Mouse (Mus musculus) olfactory bulb, adult 2 months (tissue): ENCODE data around the gene Sec1. TPM values are rescaled to one million over a fixed set of nuclear protein-coding genes. Genes with fewer than 3 reads are reported as not detected.

Experiments used
- H3K27ac ChIP-seq: fragments of 200-500 bp; 2 replicates; pipeline ENCODE4 v1.5.1; 2012; ENCODE audit warnings: low read depth, low read length; ENCODE audit not compliant: insufficient read depth
- H3K4me1 ChIP-seq: fragments of 200-500 bp; 2 replicates; pipeline ENCODE4 v1.6.1; 2012; ENCODE audit warnings: low read length; ENCODE audit not compliant: control insufficient read depth, insufficient read depth
- H3K4me3 ChIP-seq: fragments of 200-500 bp; 2 replicates; pipeline ENCODE4 v1.5.1; 2012; ENCODE audit warnings: mild to moderate bottlenecking, low read depth, low read length, moderate library complexity; ENCODE audit not compliant: insufficient read depth
- CTCF ChIP-seq: fragments of 200-500 bp; IDR thresholded peaks from 2 replicates; pipeline ENCODE4 v1.5.1; 2012; ENCODE audit warnings: low read depth, mild to moderate bottlenecking, low read length, moderate library complexity; ENCODE audit not compliant: insufficient read depth
- POLR2A ChIP-seq: fragments of 200-500 bp; IDR thresholded peaks from 2 replicates; pipeline ENCODE4 v1.6.1; 2012; ENCODE audit warnings: mild to moderate bottlenecking, low read depth, low read length, moderate library complexity; ENCODE audit not compliant: insufficient read depth
- WGBS: fragments of 180-500 bp; shearing (Covaris S2); methylation state at CpG from one replicate; pipeline ENCODE4 v1.1.7; 2018; 5-methylcytosine and 5-hydroxymethylcytosine counted together
- polyA plus RNA-seq: library from polyadenylated mRNA; stranded (reverse); fragments of >200 nt; gene quantifications from 2 replicates; pipeline ENCODE4 v1.2.4, GENCODE M21; 2012; ENCODE audit warnings: low replicate concordance; ENCODE audit not compliant: missing spikeins, insufficient read depth, insufficient read length

Gene Sec1
- polyA plus RNA-seq, 1 experiment, result not detected

DNA sequence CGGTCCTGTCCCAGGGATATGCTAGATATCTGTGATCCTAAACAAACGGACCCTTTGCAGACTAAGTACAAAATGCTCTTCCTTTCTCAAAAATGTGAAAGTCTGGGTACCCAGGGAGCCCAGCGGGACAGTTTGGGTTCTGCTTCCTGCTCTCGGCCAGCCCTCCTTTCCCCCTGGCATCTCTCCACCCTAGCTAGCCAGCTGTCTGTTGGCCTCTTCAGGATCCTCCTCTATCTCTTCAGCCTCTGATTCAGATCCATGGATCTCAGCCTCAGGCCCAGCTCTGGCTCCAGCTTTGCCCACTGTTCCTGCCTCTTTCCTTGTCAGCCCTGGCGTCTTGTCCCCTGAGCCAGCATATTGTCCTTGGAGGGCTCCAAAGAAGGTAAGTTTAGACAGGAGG lies 52.1 kb downstream of the Sec1 start:
- peaks cover 31% of the 10 kb centered on the region for H3K4me1 ChIP-seq
- no peak overlapping the region for H3K4me3 ChIP-seq
- no peak for TF ChIP-seq CTCF
- TF ChIP-seq POLR2A, result no peak
- no peak overlapping the region for H3K27ac ChIP-seq
- WGBS, result 78% methylated on average over 5 of the region's 5 CpGs

DNA sequence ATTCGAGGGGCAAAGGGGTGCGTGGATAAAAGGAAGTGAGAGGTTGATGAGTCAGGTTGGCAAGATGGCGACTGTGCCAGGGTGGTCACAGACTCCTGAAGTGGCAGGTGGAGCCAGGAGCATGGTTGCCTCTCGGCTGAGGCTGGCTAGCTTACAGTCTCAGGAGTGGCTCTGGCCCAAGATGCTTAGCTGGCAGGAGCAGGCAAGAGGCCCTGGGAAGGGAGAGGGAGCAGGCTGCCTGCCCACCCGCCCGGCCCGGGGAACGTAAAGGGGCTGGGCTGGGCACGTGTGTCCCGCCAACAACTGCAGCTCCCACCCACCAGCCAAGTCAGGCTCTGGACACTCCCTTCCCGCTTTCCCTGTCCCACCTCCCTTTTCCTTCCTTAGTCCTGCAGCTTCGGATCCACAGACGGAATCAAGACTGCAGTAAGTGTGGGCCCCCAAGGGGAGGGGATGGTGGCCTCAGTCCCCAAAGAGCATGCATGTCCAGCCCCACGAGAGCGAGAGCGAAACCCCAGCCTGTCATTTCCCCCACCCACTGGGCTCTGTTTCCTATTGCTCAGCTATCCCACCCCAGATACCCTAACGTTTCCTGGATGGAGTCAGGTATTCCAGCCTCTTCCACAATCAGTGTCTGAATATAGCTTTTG lies 52.7 kb downstream of the Sec1 start:
- TF ChIP-seq POLR2A, result no peak
- TF ChIP-seq CTCF, result no peak
- Histone ChIP-seq H3K27ac (no peak overlapping the region), H3K4me1 (peaks cover 31% of the 10 kb centered on the region), H3K4me3 (no peak overlapping the region)
- 45% methylated on average over 17 of the region's 17 CpGs for WGBS

DNA sequence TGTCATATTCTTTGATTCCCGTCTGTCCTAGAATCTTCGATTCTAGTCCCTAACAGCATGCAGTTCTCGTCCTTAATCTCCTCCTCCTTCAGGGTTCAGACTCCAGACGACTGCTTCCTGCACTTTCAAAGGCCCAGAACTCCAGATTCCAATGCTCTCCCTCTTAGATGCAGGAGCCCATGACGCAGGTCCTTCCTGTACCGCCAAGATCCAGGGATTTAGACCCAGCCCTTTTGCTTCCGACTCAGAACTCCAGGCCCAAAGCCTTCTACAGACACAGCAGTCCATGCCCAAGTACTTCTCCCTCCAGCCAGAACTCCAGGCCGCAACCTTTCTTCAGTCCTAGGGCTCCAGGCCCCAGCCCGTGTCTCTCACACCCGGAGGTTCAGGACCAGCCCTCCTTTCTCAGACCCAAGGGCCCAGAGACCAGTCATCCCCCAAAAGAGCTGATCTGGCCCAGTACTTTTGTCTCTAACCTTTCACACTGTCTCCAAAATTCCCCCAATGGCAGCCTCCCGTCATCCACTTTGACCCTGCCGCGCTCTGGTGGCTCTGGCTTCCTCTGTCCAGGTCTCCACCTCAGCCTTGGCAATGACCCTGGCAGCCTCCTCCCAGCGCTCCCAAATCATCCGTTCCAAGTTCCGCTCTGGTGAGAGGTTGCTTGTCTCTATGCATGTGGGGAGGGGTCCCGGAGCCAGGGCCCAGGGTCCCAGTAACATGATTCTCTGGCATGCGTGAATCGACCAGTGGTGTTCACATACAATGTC lies 53.8 kb downstream of the Sec1 start:
- no peak overlapping the region for H3K4me3 ChIP-seq
- no peak overlapping the region for H3K27ac ChIP-seq
- H3K4me1 ChIP-seq, result peaks cover 31% of the 10 kb centered on the region
- TF ChIP-seq POLR2A (no peak), CTCF (no peak)
- 81% methylated on average over 19 of the region's 19 CpGs for WGBS

DNA sequence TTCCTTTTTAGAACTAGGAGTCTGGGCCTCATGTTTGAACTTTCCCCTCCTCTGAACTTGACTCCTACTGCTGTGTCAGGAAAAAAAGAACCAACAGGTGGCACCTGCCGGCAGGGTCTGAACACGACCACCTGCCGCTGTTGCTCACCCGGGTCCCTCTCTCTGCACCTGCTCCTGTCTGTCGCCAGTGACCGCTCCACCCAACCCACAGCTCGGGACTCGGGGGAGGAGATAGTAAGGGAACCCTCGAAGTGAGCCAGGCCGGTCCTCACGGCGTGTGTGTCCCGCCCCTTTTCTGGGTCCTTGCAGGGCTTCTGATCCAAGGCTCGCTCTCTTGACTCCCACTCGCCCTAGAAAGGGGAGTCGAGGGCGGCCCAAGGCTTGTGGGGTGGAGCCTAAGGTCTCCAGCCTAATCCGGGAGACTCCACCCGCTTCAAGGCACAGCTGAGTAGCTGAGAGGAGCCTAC lies 54.6 kb downstream of the Sec1 start, which contains the start of gene Mamstr:
Gene Mamstr, plus strand, starts transcription at position 417 of the 467 bp plus-strand sequence.
- H3K4me1 ChIP-seq, result peaks cover 26% of the 10 kb centered on the region
- no peak within 1 kb of the TSS for H3K4me3 ChIP-seq
- WGBS, result 45% methylated on average over 19 of the region's 19 CpGs
- no peak for TF ChIP-seq CTCF
- TF ChIP-seq POLR2A, result no peak
- H3K27ac ChIP-seq, result no peak within 1 kb of the TSS

DNA sequence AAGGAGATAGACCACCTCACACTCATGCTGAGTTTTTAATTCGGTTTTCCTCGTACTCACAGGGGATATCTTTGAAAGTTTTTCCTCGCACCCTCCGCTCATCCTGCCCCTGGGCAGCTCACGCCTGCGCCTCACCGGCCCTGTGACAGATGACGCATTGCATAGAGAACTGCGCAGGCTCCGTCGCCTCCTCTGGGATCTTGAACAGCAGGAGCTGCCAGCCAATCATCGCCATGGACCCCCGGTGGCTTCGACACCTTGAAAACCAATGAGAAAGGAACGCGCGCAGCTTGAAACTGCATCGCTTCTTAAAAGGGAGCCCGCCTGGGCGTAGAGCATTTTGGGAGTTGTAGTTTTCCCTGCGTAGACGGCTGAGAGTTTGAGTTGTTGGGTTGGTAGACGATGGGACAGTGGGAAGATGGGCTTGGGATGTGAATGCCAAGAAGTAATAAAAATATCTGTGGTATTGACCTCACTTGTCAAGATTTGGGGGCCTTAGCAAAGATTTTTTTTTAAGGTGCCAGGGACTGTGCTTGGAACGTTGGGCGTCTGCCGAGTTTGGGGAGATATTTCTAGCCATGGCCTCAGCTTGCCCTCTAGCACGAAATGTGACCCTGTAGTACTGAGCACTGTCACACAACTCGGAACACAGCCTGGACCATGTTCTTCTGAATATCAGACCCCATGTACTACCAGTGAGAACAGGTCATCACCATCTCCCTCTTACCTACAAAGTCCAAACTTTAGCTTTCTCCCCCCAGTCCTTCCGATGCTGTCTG lies 55.4 kb downstream of the Sec1 start:
- Histone ChIP-seq H3K4me1 (peaks cover 19% of the 10 kb centered on the region), H3K4me3 (peak overlapping the region; percentile 22), H3K27ac (no peak overlapping the region)
- TF ChIP-seq CTCF, result no peak
- TF ChIP-seq POLR2A, result peak; percentile 56
- 18% methylated on average over 29 of the region's 29 CpGs for WGBS

DNA sequence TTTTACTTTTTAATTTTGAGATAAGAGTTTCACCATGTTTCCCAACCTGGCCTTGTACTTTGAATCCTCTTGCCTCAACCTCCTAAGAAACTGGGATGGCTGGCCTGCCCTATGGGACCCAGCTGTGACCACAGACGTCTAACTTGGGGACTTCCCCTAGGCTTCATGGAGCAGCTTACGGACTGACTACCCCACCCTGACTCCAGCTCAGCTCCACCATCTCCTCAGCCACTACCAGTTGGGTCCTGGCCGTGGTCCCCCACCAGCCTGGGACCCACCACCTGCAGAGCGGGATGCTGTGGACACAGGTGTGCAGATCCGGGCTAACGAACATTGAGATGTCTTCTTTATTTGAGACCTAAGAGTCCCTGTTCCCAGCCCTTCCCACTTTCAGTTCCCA lies 56.5 kb downstream of the Sec1 start:
- H3K4me3 ChIP-seq, result no peak overlapping the region
- H3K4me1 ChIP-seq, result peaks cover 14% of the 10 kb centered on the region
- TF ChIP-seq POLR2A (no peak), CTCF (no peak)
- WGBS, result 97% methylated on average over 6 of the region's 6 CpGs
- H3K27ac ChIP-seq, result no peak overlapping the region

DNA sequence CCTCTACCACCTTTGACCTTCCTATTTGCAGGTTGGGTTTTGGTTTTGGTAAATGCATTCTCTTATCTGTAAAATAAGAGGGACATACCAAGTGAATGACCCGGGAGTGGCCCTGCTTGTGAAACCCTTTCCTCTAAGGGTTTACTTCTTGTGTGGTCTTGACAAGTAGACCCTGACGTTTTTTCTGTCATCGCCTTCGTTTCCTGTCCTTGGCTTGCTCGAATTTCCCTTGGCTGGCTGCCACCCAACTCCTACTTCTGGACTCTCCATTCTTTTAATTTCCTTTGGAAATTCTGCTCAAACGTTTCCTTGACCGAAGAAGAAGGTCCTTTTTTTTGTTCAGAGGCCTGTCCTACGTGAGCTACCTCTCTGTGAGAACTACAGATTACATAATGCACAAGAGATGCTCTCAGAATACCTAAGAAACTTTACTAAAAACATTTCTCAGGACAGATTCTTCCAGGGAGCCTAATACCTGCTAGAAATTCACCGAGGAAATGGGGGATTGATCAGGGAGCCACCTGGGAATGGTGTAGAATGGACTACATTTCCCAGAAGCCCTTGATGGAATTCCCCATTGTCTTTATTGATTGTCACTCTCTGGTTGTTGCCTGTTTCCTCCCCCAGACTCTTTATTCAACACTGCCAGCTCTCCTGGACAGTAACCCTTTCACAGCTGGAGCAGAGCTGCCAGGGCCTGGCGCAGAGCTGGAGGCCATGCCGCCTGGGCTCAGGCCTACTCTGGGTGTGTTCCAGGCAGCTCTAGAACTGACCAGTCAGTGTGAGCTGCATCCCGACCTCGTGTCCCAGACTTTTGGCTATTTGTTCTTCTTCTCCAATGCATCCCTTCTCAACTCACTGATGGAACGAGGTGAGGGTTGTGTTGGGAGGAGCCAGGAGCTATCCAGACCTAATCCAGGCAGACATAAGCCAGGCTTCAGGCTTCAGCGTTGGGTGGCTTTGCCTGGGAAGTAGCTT lies 58.2 kb downstream of the Sec1 start:
- H3K4me3 ChIP-seq, result no peak overlapping the region
- 77% methylated on average over 15 of the region's 15 CpGs for WGBS
- TF ChIP-seq POLR2A (no peak), CTCF (no peak)
- H3K27ac ChIP-seq, result no peak overlapping the region
- H3K4me1 ChIP-seq, result peaks cover 13% of the 10 kb centered on the region

DNA sequence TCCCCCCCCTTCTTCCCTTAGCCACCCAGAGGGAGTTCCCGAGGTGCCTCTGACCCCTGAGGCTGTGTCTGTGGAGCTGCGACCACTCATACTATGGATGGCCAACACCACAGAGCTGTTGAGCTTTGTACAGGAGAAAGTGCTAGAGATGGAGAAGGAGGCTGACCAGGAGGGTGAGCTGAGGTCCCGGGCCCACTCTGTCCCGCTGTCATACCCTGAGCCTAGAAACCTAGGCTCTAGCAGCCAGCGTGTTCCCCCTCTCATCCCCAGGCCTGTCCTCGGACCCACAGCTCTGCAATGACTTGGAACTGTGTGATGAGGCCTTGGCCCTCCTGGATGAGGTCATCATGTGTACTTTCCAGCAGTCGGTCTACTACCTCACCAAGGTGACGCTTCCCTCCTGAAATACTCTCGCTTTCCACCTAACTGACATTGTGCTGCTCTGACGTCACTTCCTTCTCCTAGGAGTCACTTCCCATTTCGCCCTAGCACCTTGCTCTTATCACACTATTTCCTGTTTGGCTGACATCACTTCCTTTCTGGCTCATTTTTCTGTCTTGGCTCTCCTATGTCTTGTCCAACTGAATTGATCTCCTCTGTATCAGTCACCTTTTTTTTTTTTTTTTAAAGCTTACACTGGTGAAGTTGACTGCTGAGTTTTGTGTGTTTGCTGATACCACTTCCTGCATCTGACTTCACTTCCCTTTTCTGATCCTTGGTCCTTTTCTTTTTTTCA lies 59.1 kb downstream of the Sec1 start:
- H3K4me1 ChIP-seq, result peaks cover 13% of the 10 kb centered on the region
- 92% methylated on average over 11 of the region's 11 CpGs for WGBS
- no peak overlapping the region for H3K4me3 ChIP-seq
- no peak for TF ChIP-seq CTCF
- no peak for TF ChIP-seq POLR2A
- H3K27ac ChIP-seq, result no peak overlapping the region
